Mouse (Mus musculus) C2C12 (cell line): Measurements from ENCODE around the gene Slc1a7.

ENCODE experiments used
- CEBPB ChIP-seq: IDR thresholded peaks from one replicate; pipeline ENCODE4 v1.6.1; 2011; ENCODE audit warnings: low read depth, mild to moderate bottlenecking, control low read depth, moderate library complexity
- CTCF ChIP-seq: IDR thresholded peaks from one replicate; pipeline ENCODE4 v1.5.1; 2011; ENCODE audit not compliant: control insufficient read depth, insufficient read depth, insufficient read length
- FOSL1 ChIP-seq: IDR thresholded peaks from one replicate; pipeline ENCODE4 v1.8.0; 2011; ENCODE audit warnings: mild to moderate bottlenecking, low read length; ENCODE audit not compliant: poor library complexity, insufficient read depth, severe bottlenecking
- MAX ChIP-seq: IDR thresholded peaks from one replicate; pipeline ENCODE4 v1.6.1; 2011; ENCODE audit warnings: mild to moderate bottlenecking, control low read depth
- MYOD1 ChIP-seq: IDR thresholded peaks from one replicate; pipeline ENCODE4 v1.6.1; 2011; ENCODE audit warnings: low read depth; ENCODE audit not compliant: control insufficient read depth, insufficient read length
- MYOG ChIP-seq: IDR thresholded peaks from one replicate; pipeline ENCODE4 v1.6.1; 2011; ENCODE audit not compliant: control insufficient read depth, insufficient read length; ENCODE audit errors: extremely low read depth
- USF1 ChIP-seq: IDR thresholded peaks from one replicate; pipeline ENCODE4 v1.6.1; 2011; ENCODE audit warnings: low read depth, mild to moderate bottlenecking, control low read depth, moderate library complexity

GRCm38 (mm10) chr4:108046136-108046535 is 78.0 kb downstream of the Slc1a7 start:
- TF ChIP-seq CTCF, result no peak
- no peak for TF ChIP-seq MAX
- TF ChIP-seq MYOG, result no peak
- no peak for TF ChIP-seq USF1
- no peak for TF ChIP-seq FOSL1
- no peak for TF ChIP-seq CEBPB
- no peak for TF ChIP-seq MYOD1
